Mouse (Mus musculus): ENCODE measurements around the gene Mapk1ip1l.

Mapk1ip1l gene

DNA sequence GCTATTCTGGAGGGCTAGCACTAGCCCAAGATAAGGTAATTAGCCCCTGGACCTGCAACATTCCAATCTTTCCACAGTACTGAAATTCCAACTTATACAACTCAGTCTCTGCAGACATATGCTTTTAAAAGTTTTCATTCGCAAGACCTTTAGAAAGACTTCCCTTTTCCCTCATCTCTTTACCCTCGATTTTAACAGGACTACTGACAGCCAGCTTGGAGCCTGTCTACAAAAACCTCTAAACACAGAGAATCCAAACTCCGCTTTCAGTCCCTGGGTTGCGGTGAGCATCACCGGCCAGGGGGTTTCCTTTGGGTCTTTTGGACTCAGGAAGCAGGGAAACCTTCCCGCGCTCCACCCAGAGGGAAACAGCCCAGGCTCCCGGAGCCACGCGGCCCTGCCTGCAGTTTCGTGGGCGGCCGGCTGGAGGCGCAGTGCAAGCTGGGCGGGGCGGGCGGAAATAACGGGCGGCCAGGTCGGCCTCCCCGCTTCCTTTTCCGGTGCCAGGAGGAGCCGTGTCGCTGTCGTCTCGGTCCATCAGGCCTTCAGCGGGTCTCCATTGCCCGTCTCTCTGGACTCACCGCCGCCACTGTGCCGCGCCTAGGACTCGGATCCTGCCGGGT, at the start of gene Mapk1ip1l:
Mapk1ip1l (plus strand) TSS at position 482 of the 623 bp plus-strand sequence.
- DNase-seq, result peak; percentile 97 to 98

DNA sequence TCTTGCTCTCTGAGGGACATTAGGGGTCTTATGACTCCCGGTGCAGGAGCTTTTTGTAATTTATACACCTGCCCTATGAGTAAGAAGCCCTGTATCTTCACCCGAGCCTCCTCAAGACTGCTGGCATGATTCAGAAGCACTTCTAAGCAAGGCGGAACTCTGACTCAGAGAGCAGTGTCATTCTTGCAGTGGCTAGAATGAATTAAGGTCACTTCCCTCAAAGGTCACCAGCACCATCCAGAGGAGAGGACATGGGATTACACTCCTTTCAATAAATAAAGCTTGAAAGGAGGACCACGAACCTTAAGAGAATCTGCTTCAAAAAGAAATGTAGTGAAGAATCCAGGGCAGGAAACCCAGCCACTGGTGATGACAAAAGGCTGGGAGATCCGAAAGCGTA, 48.2 kb upstream of the Mapk1ip1l start:
- DNase-seq, result peak in 1 of 2 experiments; percentile 4

DNA sequence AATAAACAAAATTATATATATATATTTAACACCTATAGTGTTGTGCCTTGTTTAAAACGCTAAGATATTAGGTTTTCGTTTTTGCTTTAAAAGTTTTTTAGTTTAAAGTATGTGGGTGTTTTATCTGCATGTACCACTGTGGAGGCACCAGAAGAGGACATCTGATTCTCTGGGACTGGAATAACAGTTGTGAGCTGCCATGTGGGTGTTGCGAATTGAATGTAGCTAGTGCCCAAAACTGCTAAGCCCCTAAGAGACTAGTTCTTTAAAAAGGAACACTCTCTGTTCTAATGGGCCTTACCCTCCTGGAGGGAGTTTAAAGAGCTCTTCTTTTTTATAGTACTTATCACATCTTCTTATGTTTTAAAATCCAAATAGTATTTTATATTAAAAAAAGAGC, 33.2 kb upstream of the Mapk1ip1l start:
- DNase-seq, result no peak

DNA sequence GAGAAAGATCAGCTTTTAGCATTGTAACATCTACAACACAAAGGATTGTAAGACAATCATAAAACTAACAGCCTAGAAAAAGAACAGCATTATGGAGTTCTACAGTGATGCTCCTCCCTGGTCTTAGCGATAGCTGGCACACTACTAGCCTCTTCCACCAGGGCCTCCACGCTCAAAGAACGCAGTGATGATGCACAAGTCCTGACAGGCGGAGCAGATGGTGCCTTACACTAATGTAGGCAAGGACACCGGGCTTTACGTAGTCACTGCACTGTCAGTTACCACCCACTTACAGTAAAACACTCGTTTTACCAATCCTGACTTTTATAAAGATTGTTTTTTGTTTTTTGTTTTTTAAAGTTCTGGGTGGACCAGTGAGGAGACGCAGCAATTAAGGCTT, 32.2 kb upstream of the Mapk1ip1l start:
- no peak for DNase-seq

- no peak for DNase-seq
These were observed 29.0 kb upstream of the Mapk1ip1l start for GRCm38 (mm10) chr14:47269056-47269455.

- no peak for DNase-seq
These were observed 28.4 kb upstream of the Mapk1ip1l start for GRCm38 (mm10) chr14:47269706-47270105.

DNA sequence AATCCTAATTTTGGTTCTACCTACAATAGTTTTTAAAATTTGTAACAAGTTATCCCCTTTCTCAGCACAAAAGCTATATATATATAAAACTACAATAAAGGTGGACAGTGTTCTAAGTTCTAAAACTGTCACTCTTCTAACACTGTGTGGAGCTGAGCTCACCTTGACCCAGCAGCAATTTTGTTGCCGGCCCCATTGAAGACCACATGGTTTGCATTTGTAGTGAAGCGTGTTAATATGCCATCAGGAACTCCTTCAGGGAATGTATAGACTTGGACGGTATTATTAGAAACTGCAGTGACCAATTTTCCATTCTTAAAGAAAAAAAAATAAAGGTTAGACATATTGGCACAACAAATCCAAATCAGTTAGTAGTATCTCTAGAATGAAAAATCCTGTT, 24.3 kb upstream of the Mapk1ip1l start:
- DNase-seq, result no peak

- peak; percentile 4 to 13 for DNase-seq
These were observed 22.6 kb upstream of the Mapk1ip1l start for GRCm38 (mm10) chr14:47275417-47275816.

DNA sequence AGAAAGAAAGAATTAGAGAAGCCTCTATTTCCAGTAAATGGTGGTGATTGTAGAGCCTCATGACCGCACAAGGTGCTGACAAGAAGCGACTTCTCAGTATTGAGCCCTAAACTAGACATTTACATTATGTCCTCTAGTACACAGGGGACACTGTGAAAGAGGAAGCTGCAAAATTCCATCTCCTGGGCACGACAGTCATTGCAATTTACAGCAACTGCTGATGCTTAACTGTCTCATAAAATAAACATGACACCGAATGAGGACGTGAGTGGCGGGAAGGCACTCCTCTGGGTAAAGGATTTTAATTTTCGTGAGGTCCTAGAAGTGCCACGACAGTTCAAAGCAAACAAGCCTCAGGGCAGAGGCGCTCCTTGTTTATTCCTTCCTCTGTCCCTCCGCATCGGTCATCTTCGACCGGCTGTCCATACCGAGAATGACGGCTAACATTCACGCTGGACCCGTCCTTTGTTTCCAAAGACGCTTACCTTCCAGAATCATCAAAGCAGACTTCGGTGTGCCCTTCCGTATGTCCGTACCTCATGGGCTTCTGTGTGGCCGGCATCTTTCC, 21.9 kb upstream of the Mapk1ip1l start:
- DNase-seq, result no peak

- DNase-seq, result peak; percentile 97 to 98
These were observed 21.3 kb upstream of the Mapk1ip1l start, which contains the start of the genes Wdhd1 and Socs4 for GRCm38 (mm10) chr14:47276637-47277393. Wdhd1 (minus strand) TSS chr14:47276857. Socs4 (plus strand) TSS chr14:47276931.

- DNase-seq, result no peak
These were observed 19.0 kb upstream of the Mapk1ip1l start for GRCm38 (mm10) chr14:47279058-47279457.

DNA sequence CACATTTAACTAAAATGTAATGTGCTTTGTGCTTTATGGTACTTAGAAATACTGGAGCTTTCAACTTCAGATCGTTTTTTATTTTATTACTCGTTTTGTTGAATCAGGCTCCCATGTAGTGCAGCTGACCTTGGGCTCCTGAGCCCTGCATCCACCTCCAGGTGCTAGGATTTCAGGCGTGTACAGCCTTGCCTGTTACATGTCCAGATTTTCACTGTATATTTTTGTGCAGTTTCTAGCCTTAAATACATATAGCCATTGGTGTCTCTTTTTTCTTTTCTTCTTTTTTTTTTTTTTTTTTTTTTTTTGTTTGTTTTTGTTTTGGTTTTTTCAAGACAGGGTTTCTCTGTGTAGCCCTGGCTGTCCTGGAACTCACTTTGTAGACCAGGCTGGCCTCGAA, 16.5 kb upstream of the Mapk1ip1l start:
- DNase-seq, result no peak

- DNase-seq, result no peak
These were observed 14.5 kb upstream of the Mapk1ip1l start for GRCm38 (mm10) chr14:47283568-47283967.

DNA sequence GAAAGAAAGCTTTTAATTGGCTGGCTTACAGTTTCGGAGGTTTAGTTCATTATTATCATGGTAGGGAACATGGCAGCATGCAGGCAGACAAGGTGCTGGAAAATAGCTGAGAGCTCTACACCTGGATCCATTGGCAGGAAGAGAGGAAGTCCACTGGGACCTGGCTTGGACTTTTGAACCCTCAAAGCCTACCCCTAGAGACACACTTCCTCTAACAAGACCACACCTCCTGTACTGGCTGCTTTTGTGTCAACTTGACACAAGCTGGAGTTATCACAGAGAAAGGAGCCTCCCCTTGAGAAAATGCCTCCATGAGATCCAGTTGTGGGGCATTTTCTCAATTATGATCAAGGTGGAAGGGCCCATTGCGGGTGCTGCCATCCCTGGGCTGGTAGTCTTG, 12.8 kb upstream of the Mapk1ip1l start:
- DNase-seq, result no peak

DNA sequence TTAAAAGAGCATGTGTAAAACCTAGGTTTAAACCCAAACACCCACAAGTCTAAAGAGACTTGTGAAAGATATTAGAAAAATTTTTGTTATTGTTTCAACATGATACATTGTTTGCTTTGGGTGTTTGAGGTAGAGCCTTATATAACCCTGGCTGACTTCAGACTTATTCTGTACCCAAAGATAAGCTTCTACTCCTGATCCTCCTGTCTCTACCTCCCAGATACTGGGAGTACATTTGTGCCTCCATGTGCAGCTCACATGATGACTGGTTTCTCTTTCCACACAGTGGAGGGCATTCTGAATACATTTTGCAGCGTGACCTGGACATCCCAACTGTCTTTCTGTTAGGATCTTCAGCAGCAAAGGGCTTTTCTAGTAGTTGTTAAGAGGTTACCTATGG, 11.9 kb upstream of the Mapk1ip1l start:
- DNase-seq, result no peak

DNA sequence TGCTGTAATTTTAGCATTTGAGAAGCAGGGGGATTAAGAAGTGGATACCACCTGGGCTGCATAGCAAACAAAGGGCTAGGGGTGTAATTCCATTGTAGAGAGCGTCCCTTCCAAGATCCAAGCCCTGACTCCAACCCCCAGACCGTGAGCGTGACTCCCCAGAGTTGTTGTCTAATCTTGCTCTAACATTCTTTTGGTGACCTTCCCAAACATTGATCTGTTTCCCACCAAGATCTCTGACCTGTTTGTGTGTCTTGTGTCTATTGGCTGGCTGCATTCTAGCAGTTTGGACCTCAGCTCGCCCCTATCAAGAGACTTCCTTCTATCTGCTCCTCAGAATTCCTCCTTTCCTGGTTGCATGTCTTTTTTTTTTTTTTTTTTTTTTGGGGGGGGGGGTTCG, 11.0 kb upstream of the Mapk1ip1l start:
- DNase-seq, result no peak

DNA sequence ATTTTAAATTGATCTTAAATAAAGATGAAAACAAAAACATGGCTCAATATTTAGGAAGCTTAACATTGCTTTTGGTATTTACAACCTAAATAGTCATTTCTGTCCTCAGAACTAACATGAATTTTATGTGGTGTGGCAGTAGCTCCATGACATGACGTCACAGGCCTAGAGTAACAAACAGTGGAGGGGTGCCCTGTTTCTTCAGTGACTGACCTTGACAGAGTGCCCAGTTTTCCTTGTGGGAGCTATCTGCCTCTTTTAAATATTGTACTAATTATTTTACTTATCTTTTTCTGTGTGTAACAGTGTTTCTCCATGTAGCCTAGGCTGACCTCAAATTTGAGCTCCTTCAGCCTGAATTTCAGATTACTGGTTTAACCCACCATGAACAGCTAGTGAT, 6.3 kb upstream of the Mapk1ip1l start:
- no peak for DNase-seq

- no peak for DNase-seq
These were observed 3.9 kb upstream of the Mapk1ip1l start for GRCm38 (mm10) chr14:47294136-47294535.

DNA sequence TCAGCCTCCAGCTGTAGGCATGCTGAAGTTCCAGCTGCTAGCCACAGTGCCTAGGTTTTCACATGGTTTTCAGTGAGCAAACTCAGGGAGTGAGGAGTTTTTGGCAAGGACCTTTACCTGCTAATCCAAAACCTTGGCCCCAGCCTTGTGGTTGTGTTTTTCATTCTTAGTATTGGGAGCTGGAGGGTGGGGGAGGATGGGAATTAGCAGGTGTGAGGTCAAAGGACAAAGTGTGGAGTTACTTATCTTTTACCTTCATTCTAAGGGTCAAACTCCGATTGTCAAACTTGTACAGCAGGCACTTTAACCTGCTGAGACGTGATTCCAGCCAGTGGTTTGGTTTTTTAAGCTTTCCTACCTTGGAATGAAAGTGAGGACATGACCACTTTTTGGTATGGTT, 1.8 kb upstream of the Mapk1ip1l start:
- no peak for DNase-seq

DNA sequence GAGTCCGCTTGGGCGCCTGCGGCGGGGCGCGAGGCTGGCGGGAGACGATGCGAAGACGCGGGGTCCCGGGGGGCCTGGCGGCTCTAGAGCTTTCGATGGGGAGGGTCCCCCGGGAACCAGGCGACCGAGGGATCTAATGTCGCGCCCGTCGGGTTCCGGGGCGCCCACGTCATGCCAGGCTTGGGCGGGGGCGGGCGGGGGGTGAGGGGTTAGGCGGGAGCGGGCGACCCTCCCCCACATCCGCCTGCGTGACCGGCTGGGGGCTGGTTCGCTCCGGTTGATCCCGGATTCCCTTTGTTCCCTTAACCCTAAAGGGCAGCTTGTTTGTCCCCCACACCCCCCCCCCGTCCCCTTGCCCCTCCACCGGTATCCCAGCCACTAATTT, 334 bp downstream of the Mapk1ip1l start:
- no peak for DNase-seq

- peak; percentile 48 to 61 for DNase-seq
These were observed 774 bp downstream of the Mapk1ip1l start for GRCm38 (mm10) chr14:47298819-47299261.

DNA sequence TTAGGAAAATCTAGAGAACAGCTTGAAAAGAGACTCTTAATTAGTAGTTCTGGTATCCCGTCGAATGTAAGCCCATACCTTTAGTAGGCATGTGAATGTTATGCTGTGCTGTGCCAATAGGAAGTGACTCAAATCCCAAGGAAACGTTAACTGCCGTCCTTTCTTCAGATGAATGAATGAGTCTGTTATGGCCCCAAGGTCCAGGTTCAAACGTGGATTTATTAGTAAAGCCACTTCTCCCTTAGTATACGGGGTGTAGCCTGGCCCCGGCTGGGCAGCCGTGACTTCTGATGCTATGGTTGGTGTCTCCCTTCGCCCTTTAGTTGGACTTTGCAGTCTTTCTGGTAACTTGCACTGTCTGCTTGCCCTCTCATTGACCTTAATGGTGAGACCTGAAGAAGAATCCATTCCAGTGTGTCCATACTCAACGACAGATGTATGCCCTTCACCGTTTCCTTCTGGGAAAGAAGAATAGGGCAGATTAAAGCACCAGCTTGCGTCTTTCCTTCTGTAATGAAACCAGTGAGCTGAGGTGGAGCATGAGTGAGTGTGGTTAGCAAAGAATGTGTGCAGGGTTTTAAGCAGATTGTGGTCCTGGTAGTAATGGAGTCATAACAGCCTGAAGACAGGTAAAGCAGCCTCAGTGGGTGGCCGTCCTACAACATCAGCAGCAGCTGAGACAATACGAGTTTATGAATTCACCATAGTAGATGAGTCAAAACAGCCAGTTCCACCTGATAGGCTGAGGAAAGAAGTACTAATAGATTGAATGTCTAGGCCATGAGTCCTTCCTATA, 5.0 kb downstream of the Mapk1ip1l start:
- DNase-seq, result no peak

- DNase-seq, result no peak
These were observed 6.8 kb downstream of the Mapk1ip1l start for GRCm38 (mm10) chr14:47304814-47305405.
